Mouse (Mus musculus) heart, embryonic 10.5 days (tissue): ENCODE results near the gene Rbm31y. TPM values are rescaled to one million over a fixed set of nuclear protein-coding genes. Genes with fewer than 3 reads are reported as not detected.
"Not testable (repeated sequence)": the region's sequence is repeated elsewhere in the genome, so short reads cannot be mapped to it uniquely, and the experiment has no call there.

Experiments used
- DNase-seq: peaks from one replicate; pipeline ENCODE4 v3.0.0-alpha.2; 2017; ENCODE audit warnings: low spot score
- H3K27ac ChIP-seq: fragments of 300-500 bp; sonication (generic); 2 replicates; pipeline ENCODE4 v1.5.1; 2016; ENCODE audit warnings: mild to moderate bottlenecking
- H3K27me3 ChIP-seq: fragments of 300-500 bp; sonication (generic); 2 replicates; pipeline ENCODE4 v1.6.1; 2016; ENCODE audit warnings: mild to moderate bottlenecking; ENCODE audit not compliant: poor library complexity, insufficient read depth, severe bottlenecking
- H3K36me3 ChIP-seq: fragments of 300-500 bp; sonication (generic); 2 replicates; pipeline ENCODE4 v1.6.1; 2016; ENCODE audit warnings: mild to moderate bottlenecking, moderate library complexity
- H3K4me1 ChIP-seq: fragments of 300-500 bp; sonication (generic); 2 replicates; pipeline ENCODE4 v1.6.1; 2016; ENCODE audit warnings: mild to moderate bottlenecking
- H3K4me3 ChIP-seq: fragments of 300-500 bp; sonication (generic); 2 replicates; pipeline ENCODE4 v1.5.1; 2016; ENCODE audit warnings: mild to moderate bottlenecking, moderate library complexity
- H3K9me3 ChIP-seq: fragments of 300-500 bp; sonication (generic); 2 replicates; pipeline ENCODE4 v1.6.1; 2016; ENCODE audit warnings: mild to moderate bottlenecking, moderate library complexity
- WGBS: fragments of 180-500 bp; shearing (Covaris S2); methylation state at CpG from one replicate; pipeline ENCODE4 v1.1.7; 2016; 5-methylcytosine and 5-hydroxymethylcytosine counted together
- polyA plus RNA-seq: library from polyadenylated mRNA; unstranded; fragments of >200 nt; fragmentation: Nextera tagmentation; extraction: Ambion mirVana; gene quantifications from 2 replicates; pipeline ENCODE4 v1.2.1, GENCODE M21; 2016

The Rbm31y gene
- polyA plus RNA-seq, result not detected in 2 replicates

DNA sequence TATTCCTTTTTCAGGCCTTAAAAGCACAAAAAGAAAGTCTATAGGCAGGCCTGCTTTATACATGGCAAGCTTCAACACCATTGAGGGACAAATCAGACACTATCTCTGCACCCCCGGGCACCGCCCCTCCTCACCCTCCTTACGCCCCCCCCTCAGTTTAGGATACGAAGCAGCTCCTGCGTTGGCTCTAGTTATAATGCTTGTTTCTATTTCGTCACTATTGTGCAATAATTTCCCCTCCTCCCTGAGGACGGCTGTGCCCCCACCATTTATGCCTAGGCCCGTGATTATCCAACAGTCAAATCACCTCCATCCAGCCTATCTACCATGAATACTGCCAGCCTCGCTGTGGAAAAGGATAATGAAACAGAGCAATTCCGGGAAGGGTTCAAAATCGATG, at the start of gene Rbm31y:
Gene Rbm31y, plus strand, starts transcription at position 301 of the 400 bp plus-strand sequence.
- not testable (repeated sequence) for H3K36me3 ChIP-seq, DNase-seq, H3K27me3 ChIP-seq, H3K4me1 ChIP-seq, H3K4me3 ChIP-seq, H3K27ac ChIP-seq, H3K9me3 ChIP-seq
- WGBS, result no CpG with 5 or more reads among the region's 11 CpGs
